Mouse (Mus musculus) embryonic facial prominence, embryonic 11.5 days (tissue): ENCODE measurements around the gene Eef2. TPM values are rescaled to one million over a fixed set of nuclear protein-coding genes. Genes with fewer than 3 reads are reported as not detected.

Experiments used
- ATAC-seq: fragments of 200-750 bp; cut with Nextera tagmentation; replicated peaks from 2 replicates; pipeline ENCODE4 v1.8.0; 2017; ENCODE audit warnings: low read depth; ENCODE audit not compliant: insufficient number of reproducible peaks, low FRiP score, low TSS enrichment
- DNase-seq: peaks from one replicate; pipeline ENCODE4 v3.0.0-alpha.2; 2015; ENCODE audit warnings: low spot score
- H3K27ac ChIP-seq: fragments of 300-500 bp; sonication (generic); replicated peaks from 2 replicates; pipeline ENCODE4 v1.5.1; 2014; ENCODE audit warnings: mild to moderate bottlenecking, low read depth, low read length, control low read depth
- H3K27me3 ChIP-seq: fragments of 300-500 bp; sonication (generic); 2 replicates; pipeline ENCODE4 v1.6.1; 2014; ENCODE audit warnings: mild to moderate bottlenecking, low read length, moderate library complexity, mixed read lengths; ENCODE audit not compliant: control insufficient read depth, insufficient read depth
- H3K36me3 ChIP-seq: fragments of 300-500 bp; sonication (generic); replicated peaks from 2 replicates; pipeline ENCODE4 v1.6.1; 2014; ENCODE audit warnings: low read depth, mild to moderate bottlenecking, low read length, moderate library complexity, mixed read lengths; ENCODE audit not compliant: control insufficient read depth, insufficient read depth
- H3K4me1 ChIP-seq: fragments of 300-500 bp; sonication (generic); 2 replicates; pipeline ENCODE4 v1.6.1; 2014; ENCODE audit warnings: low read length, mixed read lengths; ENCODE audit not compliant: control insufficient read depth, insufficient read depth
- H3K4me2 ChIP-seq: fragments of 300-500 bp; sonication (generic); 2 replicates; pipeline ENCODE4 v1.6.1; 2014; ENCODE audit warnings: low read depth, mild to moderate bottlenecking, control low read depth, low read length, moderate library complexity
- H3K4me3 ChIP-seq: fragments of 300-500 bp; sonication (generic); 2 replicates; pipeline ENCODE4 v1.5.1; 2014; ENCODE audit warnings: low read depth, low read length, control low read depth
- H3K9ac ChIP-seq: fragments of 300-500 bp; sonication (generic); replicated peaks from 2 replicates; pipeline ENCODE4 v1.6.1; 2014; ENCODE audit warnings: mild to moderate bottlenecking, control low read depth, low read length
- H3K9me3 ChIP-seq: fragments of 300-500 bp; sonication (generic); replicated peaks from 2 replicates; pipeline ENCODE4 v1.6.1; 2016; ENCODE audit warnings: mild to moderate bottlenecking, low read length, inconsistent platforms, mixed read lengths; ENCODE audit not compliant: control insufficient read depth
- WGBS: fragments of 180-500 bp; shearing (Covaris S2); extraction: QIAGEN DNeasy Blood & Tissue Kit; methylation state at CpG from one replicate; pipeline ENCODE4 v1.1.7; 2014; 5-methylcytosine and 5-hydroxymethylcytosine counted together
- polyA plus RNA-seq: library from polyadenylated mRNA; unstranded; fragments of >200 nt; fragmentation: Nextera tagmentation; extraction: Ambion mirVana; gene quantifications from 2 replicates; pipeline ENCODE4 v1.2.1, GENCODE M21; 2014

Eef2 gene
- polyA plus RNA-seq, 1 experiment from 2014 or later: 417 TPM

DNA sequence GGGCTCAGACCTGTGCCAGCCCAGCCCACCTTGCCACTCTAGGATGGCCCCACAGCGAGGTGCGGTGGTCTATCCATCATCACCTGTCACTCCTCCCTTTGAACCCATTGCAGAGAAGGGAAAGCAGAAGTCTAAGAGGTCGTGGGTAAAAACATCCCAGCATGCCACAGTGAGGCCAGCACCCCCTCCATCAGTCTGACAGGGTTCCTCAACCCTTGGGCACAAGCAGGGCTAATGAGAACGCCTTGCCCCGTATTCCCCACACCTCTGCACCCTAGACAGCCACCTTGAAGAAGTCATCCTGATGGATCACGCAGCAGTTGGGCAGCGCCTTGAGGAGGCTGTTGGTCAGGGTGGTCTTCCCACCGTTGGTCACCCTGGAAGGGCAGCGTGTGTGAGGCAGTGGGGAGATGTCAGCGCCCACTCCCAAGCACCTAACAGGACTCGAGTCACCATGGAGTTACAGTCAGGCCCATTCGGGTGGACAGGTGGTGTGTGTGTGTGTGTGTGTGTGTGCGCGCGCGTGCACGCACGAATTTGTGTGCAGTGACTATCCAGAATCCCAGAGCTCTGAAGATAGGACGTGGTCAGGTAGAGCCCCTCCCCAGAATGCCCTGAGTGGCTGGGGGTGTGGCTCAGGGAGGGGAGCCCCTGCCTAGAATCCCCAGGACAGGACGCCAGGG, 24.3 kb downstream of the Eef2 start:
- WGBS: 77% methylated on average over 20 of the region's 20 CpGs
- Histone ChIP-seq H3K4me1 (no peaks in the 10 kb centered on the region), H3K36me3 (no peaks in the 10 kb centered on the region), H3K9me3 (no peaks in the 10 kb centered on the region), H3K4me2 (no peak overlapping the region), H3K27me3 (peaks cover 3% of the 10 kb centered on the region), H3K4me3 (no peak overlapping the region), H3K27ac (no peak overlapping the region), H3K9ac (no peak overlapping the region)
- no peak for ATAC-seq
- DNase-seq: no peak

DNA sequence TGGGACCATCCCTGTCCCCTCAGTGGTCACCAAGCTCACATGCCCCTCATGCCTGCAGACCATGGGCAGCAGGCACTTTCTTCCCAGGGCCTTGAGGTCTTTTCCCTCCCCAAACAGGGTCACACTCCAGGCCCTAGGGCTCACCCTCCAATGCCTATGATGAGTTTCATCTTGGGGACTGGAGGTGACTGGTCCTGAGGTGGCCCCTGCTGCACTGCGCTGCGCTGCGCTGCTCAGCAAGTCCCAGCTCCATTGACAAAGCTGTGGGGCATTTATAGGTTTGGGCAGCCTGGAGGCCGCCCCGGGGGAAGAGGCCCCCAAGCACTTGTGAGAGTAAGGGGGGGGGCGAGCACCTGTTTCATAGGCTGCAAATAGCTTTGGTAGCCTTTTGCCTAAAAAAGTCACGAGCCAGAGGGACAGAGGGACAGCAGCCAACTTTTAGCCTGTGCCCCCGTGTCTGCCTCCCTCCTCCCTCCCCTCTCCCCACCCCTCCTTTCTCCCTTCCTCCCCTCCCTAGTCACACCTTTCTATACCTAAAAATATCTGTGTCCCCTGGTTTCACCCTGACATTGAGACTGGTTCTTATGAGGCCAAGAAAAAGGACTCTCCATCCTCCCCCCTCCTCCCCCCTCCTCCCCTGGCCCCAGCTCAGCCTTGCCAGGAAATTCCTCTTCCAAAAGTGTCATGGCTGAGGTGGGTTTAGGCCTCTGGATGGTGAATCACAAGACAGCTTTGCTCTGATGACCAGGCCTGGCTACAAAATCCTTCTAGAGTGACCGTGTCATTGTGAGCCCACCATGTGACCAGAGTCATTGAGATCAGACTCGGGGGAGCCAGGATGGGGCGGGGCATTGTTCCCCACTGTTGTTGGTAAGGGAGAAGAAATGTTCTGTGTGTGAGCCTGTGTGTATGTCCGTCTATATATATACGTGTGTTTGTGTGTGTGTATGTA, 25.7 kb downstream of the Eef2 start, which contains the start of gene Nmrk2:
Gene Nmrk2, minus strand, starts transcription at position 245 of the 952 bp plus-strand sequence.
- H3K27ac ChIP-seq: no peak within 1 kb of the TSS
- no peaks in the 10 kb centered on the region for H3K9me3 ChIP-seq
- no peaks in the 10 kb centered on the region for H3K4me1 ChIP-seq
- no peak within 1 kb of the TSS for H3K9ac ChIP-seq
- 57% methylated on average over 13 of the region's 13 CpGs for WGBS
- no peak for ATAC-seq
- no peak within 1 kb of the TSS for H3K4me3 ChIP-seq
- no peak within 1 kb of the TSS for H3K4me2 ChIP-seq
- no peak for DNase-seq
- H3K36me3 ChIP-seq: no peaks in the 10 kb centered on the region
- peaks cover 2% of the 10 kb centered on the region; the same call in 1 of the 2 replicates for H3K27me3 ChIP-seq

DNA sequence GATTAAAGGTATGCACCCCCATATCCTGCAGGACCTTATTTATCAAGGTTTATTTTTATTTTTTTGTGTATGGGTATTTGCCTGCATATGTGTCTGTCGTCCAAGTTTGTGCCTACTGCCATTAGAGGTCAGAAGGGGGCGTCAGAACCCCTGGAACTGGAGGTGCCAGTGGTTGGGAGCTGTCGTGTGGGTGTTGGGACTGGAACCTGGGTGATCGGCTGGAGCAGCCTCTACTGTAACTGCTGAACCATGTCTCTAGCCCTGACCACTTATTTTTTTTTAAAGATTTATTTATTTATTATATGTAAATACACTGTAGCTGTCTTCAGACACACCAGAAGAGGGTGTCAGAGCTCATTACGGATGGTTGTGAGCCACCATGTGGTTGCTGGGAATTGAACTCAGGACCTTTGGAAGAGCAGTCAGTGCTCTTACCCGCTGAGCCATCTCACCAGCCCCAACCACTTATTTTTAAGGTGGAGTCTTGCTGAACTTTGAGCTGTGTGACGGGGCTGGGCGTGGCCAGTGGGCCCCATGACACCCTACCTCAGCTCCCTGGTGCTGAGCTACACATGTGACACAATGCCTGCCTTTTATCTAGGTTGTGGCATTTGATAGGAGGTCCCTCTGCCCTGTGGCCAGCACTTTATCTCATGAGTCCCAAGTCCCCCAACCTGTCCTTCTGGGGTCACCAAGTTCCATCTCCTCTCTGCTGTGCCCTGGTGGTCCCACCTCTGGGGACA, 26.7 kb downstream of the Eef2 start:
- ATAC-seq: no peak
- H3K4me3 ChIP-seq: no peak overlapping the region
- WGBS: 71% methylated on average over 8 of the region's 8 CpGs

DNA sequence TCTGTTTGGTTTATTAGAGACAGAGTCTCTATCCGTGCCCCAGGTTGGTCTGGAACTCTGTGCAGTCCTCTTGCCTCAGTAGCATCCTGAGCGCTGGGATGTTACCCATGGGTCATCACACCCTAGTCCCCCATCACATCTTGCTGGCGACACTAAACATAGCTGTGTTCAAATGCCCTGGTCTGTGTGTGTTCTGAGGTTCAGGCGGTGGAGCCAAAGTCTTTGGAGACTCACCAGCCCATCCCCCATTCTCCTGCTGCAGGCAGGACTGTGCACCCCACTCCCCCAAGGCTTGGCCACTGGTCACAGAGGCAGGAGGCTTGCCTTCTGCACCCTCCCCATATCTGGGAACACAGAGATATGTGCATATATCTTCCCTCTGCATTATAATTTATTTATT, 27.7 kb downstream of the Eef2 start:
- Histone ChIP-seq H3K27ac (no peak overlapping the region), H3K4me3 (no peak overlapping the region), H3K9me3 (no peaks in the 10 kb centered on the region), H3K4me1 (no peaks in the 10 kb centered on the region), H3K9ac (no peak overlapping the region), H3K27me3 (no peaks in the 10 kb centered on the region), H3K4me2 (no peak overlapping the region), H3K36me3 (no peaks in the 10 kb centered on the region)
- DNase-seq (no peak), ATAC-seq (no peak)
- 70% methylated on average over 4 of the region's 4 CpGs for WGBS

More for the DNA sequence above, 26.7 kb downstream of the Eef2 start:
- no peaks in the 10 kb centered on the region for H3K4me1 ChIP-seq
- DNase-seq: no peak
- H3K27ac ChIP-seq: no peak overlapping the region
- H3K9ac ChIP-seq: no peak overlapping the region
- no peaks in the 10 kb centered on the region for H3K36me3 ChIP-seq
- no peaks in the 10 kb centered on the region for H3K9me3 ChIP-seq
- no peaks in the 10 kb centered on the region for H3K27me3 ChIP-seq
- H3K4me2 ChIP-seq: no peak overlapping the region

DNA sequence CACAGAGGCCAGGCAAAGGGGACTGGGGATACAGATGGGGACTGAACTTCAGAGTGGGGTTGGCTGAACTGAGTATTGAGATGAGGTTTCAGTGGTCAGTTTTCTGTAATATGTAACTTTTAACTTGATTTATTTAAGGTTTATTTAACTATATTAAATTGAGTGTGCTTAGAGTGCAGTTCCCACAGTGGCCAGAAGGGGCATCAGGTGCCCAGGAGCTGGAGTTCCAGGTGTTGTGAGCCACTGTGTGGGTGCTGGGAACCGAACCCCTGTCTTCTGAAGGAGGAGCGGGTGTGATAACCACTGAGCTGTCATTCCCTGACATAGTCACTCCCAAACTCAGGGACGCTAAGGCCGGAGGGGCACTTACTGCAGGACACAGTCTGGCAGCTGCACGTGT, 33.7 kb downstream of the Eef2 start:
- H3K27ac ChIP-seq: no peak overlapping the region
- H3K4me2 ChIP-seq: no peak overlapping the region
- no peak for ATAC-seq
- no peak overlapping the region for H3K9ac ChIP-seq
- H3K4me3 ChIP-seq: no peak overlapping the region
- WGBS: 93% methylated on average over 5 of the region's 5 CpGs
- no peaks in the 10 kb centered on the region; the same call in 1 of the 2 replicates for H3K9me3 ChIP-seq
- H3K36me3 ChIP-seq: no peaks in the 10 kb centered on the region; the same call in 1 of the 2 replicates
- H3K27me3 ChIP-seq: no peaks in the 10 kb centered on the region
- H3K4me1 ChIP-seq: no peaks in the 10 kb centered on the region
- DNase-seq: no peak

DNA sequence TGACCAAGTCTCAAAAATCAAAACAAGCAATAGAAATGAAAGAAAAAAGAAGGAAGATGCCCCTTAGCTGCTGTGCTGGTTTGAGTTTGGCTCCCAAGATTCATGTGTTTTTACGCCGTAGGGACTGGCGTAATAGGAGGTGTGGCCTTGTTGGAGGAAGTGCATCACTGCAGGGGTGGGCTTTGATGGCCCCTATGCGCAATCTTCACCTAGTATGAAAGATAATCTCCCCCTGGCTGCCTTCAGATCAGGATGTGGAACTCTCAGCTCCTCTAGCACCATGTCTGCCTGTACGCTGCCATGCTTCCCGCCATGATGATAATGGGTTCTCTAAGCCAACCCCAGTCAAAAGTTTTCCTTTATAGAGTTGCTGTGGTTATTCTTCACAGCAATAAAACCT, 39.8 kb downstream of the Eef2 start:
- ATAC-seq: no peak
- Histone ChIP-seq H3K4me2 (no peak overlapping the region), H3K9me3 (no peaks in the 10 kb centered on the region), H3K27ac (no peak overlapping the region), H3K4me1 (no peaks in the 10 kb centered on the region), H3K4me3 (no peak overlapping the region), H3K27me3 (no peaks in the 10 kb centered on the region), H3K9ac (no peak overlapping the region), H3K36me3 (no peaks in the 10 kb centered on the region; the same call in 1 of the 2 replicates)
- no peak for DNase-seq
- WGBS: 89% methylated on average over 6 of the region's 6 CpGs

DNA sequence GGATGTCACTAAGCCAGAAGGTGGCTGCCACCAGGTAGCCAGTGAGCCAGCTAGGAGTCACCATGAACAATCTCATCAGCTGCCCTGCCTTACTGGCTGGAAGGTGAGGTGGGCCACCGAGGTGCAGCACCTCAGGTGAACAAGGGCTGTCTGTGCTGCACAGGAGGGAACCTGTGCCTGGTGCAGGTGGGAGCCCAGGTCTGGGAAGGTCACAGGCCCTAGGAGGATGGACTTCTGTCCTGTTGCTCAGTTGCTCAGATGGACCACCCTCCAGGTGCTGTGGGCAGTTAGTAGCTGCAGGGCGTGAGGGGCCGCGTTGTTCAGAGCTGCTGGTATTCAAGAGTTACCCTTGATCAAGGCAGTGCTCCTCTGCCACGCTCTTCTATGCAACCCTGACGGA, 40.4 kb downstream of the Eef2 start:
- no peaks in the 10 kb centered on the region for H3K9me3 ChIP-seq
- H3K27ac ChIP-seq: no peak overlapping the region
- ATAC-seq: no peak
- no peaks in the 10 kb centered on the region for H3K27me3 ChIP-seq
- WGBS: 86% methylated on average over 6 of the region's 6 CpGs
- no peaks in the 10 kb centered on the region for H3K4me1 ChIP-seq
- H3K36me3 ChIP-seq: no peaks in the 10 kb centered on the region; the same call in 1 of the 2 replicates
- H3K4me2 ChIP-seq: no peak overlapping the region
- no peak for DNase-seq
- no peak overlapping the region for H3K4me3 ChIP-seq
- H3K9ac ChIP-seq: no peak overlapping the region
